Mouse (Mus musculus) monocyte, adult 2 months (primary cell): ENCODE data around the gene Gpr153.
"Not testable (repeated sequence)": the region's sequence is repeated elsewhere in the genome, so short reads cannot be mapped to it uniquely, and the experiment has no call there.

Experiments used
- DNase-seq, 2 experiments: peaks; one replicate each; pipeline ENCODE4 v3.0.0; 2022; ENCODE audit warnings: low spot score in 2 of 2, low read depth in 1 of 2

Gene Gpr153

DNA sequence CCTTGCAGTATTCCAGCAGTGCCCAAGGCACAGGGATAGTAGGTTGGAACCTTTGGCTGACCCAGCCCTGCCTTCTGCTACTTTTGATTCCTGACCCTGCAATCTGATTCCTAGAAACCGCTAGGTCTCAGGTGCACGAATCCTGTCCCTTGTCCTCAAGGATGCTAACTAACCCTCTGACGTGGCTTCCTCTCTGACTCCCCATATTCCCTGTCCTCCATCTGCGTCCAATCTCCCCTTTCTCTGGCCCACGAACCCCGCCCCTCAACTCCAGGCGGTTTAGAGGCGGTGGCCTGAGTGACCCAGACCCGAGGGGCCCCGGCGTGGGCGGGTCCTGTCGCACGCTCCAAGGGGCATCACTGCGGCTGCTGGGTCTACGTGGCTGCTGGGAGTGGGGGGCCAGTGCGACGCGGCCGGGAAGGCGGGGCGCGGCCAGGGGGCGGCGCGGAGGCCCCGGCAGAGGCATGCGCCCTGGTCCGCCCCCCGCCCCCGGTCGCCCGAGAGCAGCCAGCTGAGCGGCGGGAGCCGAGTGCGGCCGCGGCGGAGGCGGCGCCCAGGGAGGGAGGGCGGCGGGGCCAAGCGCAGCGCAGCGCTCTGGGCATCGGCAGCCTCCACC is at the start of gene Gpr153:
TSS of gene Gpr153 (plus strand) at position 612 of the 616 bp plus-strand sequence.
- no peak for DNase-seq

DNA sequence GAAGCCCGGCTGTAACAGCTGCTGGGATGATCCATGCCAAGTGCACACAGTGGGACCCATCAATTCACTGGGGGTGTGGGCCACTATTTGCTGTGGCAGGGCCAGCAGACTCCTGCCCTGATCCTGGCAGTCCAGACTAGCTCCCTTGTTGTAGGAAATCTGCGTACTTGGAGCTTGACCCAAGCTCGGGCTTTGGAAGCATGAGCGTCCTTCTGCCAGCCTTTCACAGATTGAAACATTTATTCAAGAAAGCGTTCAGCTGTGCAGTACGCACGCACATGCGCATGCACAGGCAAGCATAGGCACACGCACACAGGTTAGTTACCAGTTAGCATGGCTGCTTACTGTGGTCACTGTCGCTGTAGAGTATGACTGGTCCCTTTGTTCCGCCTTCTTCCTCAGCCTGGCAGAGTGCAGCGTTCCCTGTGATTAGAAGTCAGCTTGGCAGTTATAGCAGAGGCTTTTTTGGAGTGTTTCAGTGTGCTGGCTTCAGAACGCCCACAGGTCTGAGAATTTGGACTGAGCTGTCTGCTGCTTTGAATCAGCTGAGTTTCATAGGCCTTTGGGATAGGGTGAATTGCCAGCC is 47.0 kb upstream of the Gpr153 start:
- DNase-seq: no peak

DNA sequence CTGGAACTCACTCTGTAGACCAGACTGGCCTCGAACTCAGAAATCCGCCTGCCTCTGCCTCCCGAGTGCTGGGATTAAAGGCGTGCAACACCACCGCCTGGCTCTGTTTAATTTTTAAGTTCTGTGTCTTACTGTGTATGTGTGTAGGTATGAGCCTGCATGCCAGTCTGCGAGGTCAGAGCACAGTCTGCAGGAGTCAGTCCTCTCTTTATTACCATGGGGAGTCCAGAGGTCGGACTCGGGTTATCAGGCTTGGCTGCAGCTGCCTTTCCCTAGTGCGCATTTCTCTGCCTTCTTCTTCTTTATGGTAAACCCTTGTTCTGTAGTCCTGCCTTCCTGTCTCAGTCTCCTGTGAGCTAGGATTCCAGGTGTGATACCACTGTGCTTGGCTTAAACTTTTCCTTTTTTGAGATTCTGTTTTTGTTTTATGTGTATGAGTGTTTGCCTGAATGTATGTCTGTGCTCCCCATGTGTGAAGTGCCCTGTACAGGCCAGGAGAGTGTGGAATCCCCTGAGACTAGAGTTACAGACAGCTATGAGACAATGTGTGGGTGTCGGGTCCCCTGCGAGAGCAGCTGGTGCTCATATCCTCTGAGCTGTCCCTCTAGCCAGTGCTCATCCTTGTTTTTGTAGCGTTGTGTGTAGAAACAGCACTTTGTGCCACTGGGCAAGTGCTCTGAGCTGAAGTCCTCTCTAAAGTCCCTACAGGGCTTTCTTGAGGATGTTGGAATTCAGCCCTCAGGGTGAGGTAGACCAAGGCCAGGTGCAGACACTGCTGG is 46.1 kb upstream of the Gpr153 start:
- DNase-seq: no peak

DNA sequence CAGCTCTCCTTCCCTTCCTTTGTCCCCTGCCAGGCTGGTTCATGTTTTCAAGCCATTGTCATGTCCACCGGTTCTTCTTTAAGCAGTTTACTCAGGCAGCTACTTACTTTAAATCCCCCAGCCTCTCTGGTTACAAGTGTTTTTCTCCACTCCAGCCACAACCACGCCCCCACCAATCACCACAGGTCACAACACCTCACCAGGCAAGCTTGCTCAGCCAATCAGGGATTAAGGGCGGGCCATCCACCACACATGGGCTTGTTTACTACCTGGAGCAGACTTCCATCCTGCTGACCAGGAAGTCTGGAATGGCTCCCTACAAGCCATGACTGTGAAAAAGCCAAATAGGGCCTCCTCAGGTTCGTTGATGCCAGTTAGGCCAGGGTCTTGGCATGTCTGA is 43.7 kb upstream of the Gpr153 start:
- DNase-seq: not testable (repeated sequence)

DNA sequence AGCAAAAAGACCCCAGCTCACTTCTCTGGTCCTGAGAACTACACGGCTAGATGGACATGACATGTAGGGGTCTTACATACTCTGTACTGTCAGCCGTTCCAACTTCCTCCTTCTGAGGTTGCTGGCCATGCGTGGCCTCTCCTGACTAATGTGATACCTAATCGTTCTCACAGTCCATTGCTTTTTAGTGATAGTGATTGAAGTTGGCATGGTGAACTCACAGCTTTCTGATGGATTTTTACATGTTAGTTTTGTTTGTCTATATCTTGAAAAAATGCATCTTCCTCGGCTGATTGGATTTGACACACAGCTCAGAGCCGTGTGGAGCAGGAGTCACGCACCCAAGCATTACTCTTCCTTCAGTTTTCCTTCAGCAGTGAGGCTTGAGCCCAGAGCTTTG is 42.7 kb upstream of the Gpr153 start:
- no peak for DNase-seq

DNA sequence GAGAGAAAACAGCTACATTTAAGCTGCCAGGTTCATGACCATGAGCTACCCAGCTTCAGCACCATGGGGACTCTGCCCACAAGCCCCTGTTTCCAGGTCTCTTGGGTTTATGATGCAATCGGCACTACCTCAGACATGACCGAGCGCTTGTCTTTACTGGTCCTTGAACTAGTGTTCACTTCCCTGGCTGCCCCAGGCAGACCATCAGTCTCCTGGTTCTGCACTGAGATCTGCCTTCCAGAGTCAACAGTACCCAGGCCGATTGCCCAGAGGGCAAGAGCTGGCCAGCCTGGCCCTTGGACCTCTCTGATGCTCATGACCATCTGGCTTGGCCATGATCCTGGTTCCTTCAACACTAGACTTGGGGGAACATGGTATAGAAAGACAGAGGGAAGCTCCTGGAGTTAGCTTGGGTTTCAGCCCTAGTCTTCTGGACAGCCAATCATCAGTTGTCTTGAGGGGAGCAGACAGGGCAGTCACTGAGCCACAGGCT is 41.6 kb upstream of the Gpr153 start:
- DNase-seq: no peak

DNA sequence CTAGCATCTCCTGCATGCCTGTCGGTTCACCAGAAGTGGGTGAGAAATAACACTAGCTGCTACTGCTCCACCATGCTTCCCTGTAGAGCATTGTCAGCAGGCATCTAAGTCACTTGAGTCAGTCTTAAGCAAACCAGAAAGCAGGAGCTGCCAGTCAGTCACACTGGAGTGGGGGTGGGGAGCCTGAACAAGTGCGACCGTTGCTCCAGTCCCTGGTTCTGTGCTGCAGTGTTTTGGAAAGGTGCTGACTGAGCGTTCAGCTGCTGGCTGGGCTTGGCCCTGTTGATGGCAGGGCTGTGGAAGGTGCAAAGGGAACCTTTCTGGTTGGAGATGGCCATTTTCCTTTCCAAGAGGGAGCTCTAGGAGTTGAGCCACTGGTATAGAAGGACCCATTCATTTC is 34.1 kb upstream of the Gpr153 start:
- DNase-seq: no peak

DNA sequence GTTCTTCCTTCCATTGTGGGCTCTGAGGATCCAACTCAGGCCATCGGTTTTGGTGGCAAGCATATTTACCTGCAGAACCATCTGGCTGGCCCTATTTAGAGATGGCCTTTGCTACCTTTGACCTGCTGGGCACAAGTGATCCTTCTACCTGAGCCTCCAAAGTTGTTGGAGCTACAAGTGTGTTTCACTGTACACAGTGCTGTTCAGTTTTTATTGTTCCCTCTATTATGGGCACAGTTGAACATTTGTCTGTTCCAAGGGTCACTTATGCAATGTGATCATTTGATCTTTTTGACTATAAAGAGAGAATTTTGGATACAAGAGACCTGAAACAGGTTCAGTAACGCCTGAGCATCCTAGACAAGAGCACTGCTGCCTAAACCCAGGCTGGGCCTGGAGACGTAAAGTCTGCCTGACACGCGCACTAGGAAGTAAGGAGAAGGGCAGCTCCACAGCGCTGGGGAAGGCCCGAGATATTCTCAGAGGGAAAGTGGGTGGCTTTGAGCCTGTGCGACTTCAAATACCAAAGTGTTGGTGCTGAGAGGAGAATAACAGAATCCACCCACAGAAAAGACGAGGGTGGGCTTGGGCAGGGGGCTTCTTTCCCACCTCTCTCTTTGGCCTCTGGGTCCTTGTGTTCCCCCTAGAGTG is 30.7 kb upstream of the Gpr153 start:
- no peak for DNase-seq

DNA sequence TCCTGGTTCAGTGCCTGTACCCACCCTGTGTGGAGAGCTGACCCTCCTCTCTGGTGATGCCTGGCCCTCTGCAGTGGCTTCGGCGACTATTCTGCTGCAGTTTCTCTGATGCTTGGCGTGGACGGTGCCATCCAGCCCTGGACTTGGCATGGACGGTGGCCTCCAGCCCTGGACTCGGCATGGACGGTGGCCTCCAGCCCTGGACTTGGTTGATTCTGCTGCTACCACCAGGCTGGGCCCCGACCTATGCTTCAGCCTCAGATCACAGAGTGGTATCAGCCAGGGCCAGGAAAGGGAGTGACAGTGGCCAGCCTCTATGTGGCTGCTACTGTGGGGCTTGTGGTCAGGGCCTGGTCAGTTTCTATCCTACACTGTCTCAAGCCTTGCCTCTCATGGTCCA is 30.1 kb upstream of the Gpr153 start:
- DNase-seq: no peak

DNA sequence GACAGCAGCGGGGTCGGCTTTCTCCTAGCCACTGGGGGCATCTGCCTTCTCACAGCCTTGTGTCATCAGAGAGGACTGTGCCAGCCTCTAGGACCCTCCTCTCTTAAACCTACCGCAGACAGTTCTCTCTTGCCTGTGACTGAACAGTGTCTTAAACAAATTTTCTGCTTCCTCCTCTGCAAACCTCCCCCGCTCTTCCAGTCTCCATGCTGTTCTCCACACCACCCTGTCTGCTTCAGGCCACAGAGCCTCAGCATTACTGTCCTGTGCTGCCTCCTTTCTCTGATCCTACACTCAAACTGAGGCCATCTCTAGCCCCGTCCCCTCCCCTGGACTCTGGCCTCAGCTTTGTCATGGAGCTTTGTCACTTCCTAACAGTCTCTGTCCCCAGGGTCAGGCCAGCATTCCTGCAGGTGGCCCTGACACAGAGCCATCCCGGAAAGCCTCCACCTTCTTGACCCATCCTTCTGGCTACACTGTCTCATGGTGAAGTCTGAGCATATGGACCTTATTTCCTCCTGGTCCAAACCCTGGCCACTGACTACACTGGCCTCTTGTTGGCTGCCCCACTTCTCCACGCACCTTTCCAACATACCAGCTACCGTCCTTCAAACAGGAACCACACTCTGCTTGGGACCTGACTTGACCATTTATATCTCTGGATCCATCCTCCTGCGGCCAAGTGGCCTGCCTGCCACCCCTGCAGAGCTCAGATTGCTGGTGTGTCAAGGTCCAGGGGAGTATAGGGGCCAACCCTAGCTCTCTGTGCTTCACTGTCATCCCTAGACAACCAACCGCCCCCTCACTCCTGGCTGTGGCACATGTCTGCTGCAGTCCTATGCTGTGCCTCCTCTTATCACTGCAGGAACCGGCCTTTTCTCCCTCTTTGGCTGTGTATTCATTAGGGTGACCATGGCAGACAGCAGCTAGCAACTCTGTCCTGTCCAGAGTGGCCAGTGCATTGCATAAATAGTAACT is 29.2 kb upstream of the Gpr153 start:
- DNase-seq: no peak

DNA sequence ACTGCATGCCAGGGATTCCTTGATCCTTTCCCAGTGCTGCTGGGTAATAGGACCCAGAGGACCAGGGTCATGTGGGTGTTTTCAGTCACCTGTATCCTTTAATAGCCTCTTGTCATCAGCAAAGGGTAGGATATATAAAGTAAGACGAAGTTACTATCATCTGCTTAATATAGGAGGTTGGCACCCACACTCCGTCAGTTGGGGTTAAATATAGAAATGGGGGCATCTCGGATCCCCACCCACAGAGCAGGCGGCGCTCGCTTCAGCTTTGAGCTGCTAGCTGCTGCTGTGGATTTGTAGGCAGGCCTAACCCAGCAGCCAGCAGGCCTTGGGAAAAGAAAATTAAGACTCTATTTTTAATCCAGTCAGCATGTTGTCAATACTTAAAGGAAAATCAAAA is 28.0 kb upstream of the Gpr153 start:
- no peak for DNase-seq

DNA sequence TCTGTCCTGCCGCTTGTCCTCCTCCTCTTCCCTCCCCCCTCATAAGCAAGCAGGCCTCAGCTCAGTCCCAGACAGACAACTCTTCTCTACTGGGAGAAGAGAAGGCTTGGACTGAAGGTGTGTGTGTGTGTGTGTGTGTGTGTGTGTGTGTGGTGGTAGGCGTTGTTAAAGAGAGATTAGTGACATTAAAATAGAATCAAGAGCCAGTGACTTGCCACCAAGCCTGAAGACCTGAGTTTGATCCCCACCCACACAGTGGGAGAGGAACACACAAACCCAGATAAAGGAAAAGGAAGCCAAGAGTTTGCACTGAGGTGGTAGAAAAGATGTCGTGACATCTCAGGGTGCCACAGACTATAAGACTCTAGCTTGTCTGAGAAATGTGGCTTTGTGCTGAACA is 26.8 kb upstream of the Gpr153 start:
- no peak for DNase-seq

DNA sequence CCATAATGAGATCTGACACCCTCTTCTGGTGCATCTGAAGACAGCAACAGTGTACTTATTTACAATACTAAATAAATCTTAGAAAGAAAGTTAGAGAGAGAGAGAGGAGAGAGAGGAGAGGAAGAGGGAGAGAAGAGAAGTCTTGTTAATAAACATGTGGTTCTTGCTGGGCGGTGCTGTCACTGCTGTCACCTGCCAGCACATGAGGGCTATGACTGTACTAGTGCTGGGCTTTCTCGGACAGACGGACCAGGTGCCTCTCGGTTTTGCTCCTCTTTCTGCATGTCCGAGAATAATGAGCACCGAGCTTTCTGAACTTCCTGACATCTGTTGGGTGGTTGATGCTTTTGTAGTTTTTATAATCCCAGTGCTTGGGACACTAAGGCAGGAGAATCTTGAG is 23.4 kb upstream of the Gpr153 start:
- DNase-seq: no peak

DNA sequence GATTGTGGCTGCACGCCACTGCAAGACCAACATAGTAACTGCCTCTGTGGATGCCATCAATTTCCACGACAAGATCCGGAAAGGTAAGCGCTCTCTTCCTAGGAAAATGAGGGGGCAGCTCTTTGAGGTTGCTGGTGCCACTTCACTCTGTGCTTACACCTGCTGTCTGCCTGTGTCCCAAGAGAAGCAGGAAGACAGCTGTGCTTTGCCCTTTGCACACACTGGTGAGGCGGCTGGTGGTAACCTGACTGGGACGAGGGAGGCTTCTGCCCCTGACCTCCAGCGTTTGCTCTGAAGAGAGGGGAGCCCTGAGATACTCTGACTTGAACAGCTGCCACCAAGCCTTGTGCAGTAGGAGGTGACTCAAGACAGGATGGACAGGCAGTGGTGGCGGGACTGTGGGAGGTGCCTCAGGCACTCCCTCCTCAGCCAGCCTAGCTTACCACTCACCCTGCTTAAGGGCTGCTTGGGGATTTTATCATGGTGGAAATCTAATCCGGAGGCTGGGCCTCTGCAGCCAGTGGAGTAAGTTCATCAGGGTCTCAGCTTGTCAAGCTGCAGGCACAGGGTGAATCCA is 20.8 kb upstream of the Gpr153 start:
- DNase-seq: no peak

DNA sequence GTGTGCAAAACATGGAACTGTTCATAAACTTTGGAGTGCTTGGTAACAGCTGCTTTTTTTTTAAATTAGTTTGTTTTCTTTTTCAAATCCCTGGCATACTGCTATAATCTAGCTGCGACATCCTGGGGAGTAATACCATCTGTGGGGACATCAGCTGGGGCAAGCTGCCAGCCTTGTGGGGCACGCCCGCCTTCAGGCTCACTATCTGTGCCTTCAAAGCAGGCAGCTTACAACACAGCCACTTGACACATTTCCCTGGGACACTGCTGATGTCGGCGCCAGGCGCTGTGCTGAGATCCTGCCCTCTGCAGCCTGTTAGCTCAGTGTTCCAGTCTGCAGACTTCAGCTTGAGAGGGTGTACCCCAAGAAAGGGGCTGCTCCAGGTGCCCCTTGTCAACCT is 17.0 kb upstream of the Gpr153 start:
- no peak for DNase-seq

DNA sequence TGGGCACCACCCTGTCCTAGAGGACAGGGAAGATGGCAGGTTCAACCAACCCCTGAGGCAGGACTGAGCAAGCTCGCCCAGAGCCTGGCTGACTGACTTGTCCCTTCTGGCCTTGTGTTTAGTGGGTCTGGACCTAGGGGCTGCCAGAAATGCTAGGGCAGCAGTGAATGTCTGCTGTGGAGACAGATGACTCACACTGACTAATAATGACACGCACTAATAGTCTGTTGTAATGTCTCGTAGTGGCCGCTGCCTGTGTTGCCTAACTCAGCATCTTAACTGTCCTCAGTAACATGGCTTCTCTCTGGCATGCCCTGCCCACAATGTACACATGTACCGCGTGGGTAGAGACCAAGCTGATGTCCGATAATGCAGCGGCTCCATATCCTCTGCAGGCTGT is 13.6 kb upstream of the Gpr153 start:
- no peak for DNase-seq

DNA sequence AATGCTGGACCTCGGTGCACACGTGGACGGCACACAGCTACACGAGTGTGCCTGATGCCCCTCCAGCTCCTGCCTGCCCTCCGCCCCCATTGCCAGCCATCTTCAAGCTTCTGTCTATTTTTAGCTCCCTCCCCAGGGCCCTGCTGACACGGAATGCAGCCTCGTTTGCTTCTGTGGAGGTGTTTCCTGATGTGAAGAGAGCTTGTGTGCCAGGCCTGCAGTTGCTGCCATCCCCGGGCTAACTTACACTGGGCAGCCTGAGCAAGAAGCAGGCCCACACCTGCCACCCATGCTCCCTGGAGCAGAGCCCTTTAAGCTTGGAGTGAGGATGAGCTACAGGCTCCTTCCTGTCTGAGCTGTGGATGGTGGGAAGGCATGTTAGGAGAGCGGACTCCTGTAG is 11.8 kb upstream of the Gpr153 start:
- DNase-seq: no peak

DNA sequence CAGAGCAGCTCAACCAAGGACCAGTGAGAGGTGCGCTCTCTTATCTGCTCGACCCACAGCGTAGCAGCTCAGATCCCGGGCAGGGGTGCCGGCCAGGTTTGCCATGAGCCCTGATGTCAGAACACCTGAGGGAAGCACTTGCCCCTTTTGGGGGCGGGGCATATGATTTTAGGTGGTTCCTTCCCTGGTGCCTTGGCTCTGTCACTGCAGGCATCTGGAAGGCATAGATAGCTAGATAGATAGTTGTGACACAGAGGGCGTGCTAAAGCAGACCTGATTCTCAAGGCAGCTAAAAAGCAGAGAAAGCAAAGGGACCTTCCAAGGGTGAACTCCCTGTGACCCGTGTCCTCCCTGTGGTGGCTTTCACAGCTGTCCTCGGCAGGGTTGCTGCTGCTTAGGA is 10.9 kb upstream of the Gpr153 start:
- DNase-seq: no peak

DNA sequence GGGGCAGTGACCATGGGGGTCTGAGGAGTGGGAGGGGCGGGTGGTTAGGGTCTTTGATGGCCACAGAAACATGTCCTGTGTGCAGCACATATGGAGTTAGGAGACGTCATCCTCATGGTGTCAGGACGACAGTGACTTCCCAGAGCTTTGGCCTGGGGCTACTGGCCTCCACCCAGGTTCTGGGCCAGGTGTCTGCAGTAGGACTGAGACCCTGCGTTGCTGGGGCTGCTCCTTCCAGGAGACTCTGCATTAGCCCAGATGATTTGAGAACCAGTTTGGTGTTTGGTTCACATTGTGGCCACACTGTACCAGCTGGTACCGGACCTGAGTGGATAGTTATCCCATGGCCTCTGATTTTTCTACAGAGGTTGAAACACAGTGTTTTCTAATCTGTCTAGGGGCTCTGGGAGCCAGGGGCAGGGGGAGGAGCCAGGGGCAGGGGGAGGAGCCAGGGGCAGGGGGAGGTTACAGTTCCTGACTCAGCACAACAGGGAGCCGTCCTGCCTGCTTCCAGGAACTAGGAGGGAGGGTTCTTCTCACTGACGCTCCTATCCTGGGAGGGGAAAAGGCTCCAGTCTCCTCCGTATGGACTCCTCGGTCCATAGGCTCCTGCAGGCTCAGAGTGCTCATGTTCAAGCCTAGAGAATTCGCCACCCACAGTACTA is 10.4 kb upstream of the Gpr153 start:
- DNase-seq: no peak

DNA sequence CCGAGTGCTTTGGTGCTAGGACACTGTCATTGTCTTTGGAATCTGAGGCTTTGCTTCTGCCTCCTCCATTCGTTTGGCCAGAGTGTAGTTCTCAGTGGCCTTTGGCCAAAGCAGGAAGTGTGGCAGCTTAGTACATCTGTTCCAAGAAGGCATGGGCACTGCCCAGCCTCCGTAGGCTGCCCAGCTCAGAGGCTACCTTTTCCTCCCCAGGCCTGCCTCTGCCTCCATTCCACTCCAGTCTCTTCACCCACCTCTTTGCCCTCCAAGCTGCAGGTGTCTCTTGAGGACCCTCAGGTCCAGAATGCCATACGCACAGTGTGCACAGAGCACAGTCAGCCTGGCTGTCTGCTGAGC is 9.9 kb upstream of the Gpr153 start:
- no peak for DNase-seq
